Comparison of ENCODE assay signal across 24 mouse cellular contexts in genomic region chr9:23115540-23115939, GRCm38 (mm10).
A peak's percentile ranks its signal among the peaks of the same experiment; 100 is the strongest.
DNase-seq lines count a peak whose midpoint lies in the region; ATAC-seq lines count a peak whose summit lies in the region.
"Had no signal": no experiment of that assay in that cellular context is flagged by ENCODE, and none has a peak within 500 bp of the region (broad histone marks: within the 10 kb centered on the region; RNA-seq: fewer than 3 reads in every experiment).

No protein-coding gene starts in this region.

- WGBS in heart, embryonic 13.5 days: 57% methylated on average over 5 of the region's 5 CpGs

- no peak overlapping the region for H3K9ac ChIP-seq in heart, embryonic 13.5 days
- H3K9ac ChIP-seq: embryonic facial prominence, embryonic 13.5 days; forebrain, embryonic 13.5 days; hindbrain, embryonic 15.5 days; intestine, embryonic 15.5 days; midbrain, embryonic 12.5 days; neural tube, embryonic 15.5 days had no signal

- peak overlapping the region; percentile 37 for H3K27ac ChIP-seq in heart, embryonic 13.5 days (replicated peaks)
- H3K27ac ChIP-seq: embryonic facial prominence, embryonic 13.5 days; forebrain, embryonic 13.5 days; hindbrain, embryonic 15.5 days; intestine, embryonic 15.5 days; macrophage; midbrain, embryonic 12.5 days; neural tube, embryonic 15.5 days had no signal

- no peaks in the 10 kb centered on the region for H3K27me3 ChIP-seq in heart, embryonic 13.5 days (replicated peaks)
- H3K27me3 ChIP-seq: embryonic facial prominence, embryonic 13.5 days; forebrain, embryonic 13.5 days; hindbrain, embryonic 15.5 days; intestine, embryonic 15.5 days; midbrain, embryonic 12.5 days; neural tube, embryonic 15.5 days had no signal

- DNase-seq in heart, adult 9 months (ENCODE audit: low spot score in 2 of 2): no peak
- DNase-seq in ovary, postnatal 10 days (ENCODE audit: low spot score): no peak
- no peak for DNase-seq in cerebellum, postnatal 36 days
- DNase-seq in cerebellum, adult 11-12 months: no peak
- DNase-seq: cerebellum, adult 11 months; cerebellum, postnatal 14 days; embryo, embryonic 11 days; gastrocnemius, postnatal 36 days; heart, postnatal 4 days; kidney, adult 9 months; kidney, postnatal 14 days; layer of hippocampus, postnatal 36 days; spleen, adult 18-20 months had no signal

- no peak overlapping the region for H3K4me2 ChIP-seq in heart, embryonic 13.5 days
- H3K4me2 ChIP-seq: embryonic facial prominence, embryonic 13.5 days; forebrain, embryonic 13.5 days; hindbrain, embryonic 15.5 days; intestine, embryonic 15.5 days; midbrain, embryonic 12.5 days; neural tube, embryonic 15.5 days had no signal

- H3K4me1 ChIP-seq in heart, embryonic 13.5 days: peaks cover 26% of the 10 kb centered on the region
- H3K4me1 ChIP-seq: embryonic facial prominence, embryonic 13.5 days; forebrain, embryonic 13.5 days; hindbrain, embryonic 15.5 days; intestine, embryonic 15.5 days; midbrain, embryonic 12.5 days; neural tube, embryonic 15.5 days had no signal

- no peak for ATAC-seq in heart, embryonic 13.5 days (ENCODE audit: extremely low read depth, insufficient number of reproducible peaks, low FRiP score, low TSS enrichment)
- ATAC-seq in common myeloid progenitor, adult 5-6 weeks (replicated peaks; ENCODE audit: low read depth, poor library complexity, severe bottlenecking): peak; percentile 75
- 0 out of 2 replicates have a peak, but pooled peaks have one; percentile 34 for ATAC-seq in megakaryocyte-erythroid progenitor cell, adult 5-6 weeks (replicated peaks; ENCODE audit: low FRiP score, low TSS enrichment, poor library complexity, severe bottlenecking)
- ATAC-seq: forebrain, embryonic 13.5 days; intestine, embryonic 15.5 days had no signal

- no peaks in the 10 kb centered on the region for H3K36me3 ChIP-seq in heart, embryonic 13.5 days
- H3K36me3 ChIP-seq: embryonic facial prominence, embryonic 13.5 days; hindbrain, embryonic 15.5 days; intestine, embryonic 15.5 days; midbrain, embryonic 12.5 days; neural tube, embryonic 15.5 days had no signal

- H3K9me3 ChIP-seq in heart, embryonic 13.5 days: no peaks in the 10 kb centered on the region
- H3K9me3 ChIP-seq: embryonic facial prominence, embryonic 13.5 days; forebrain, embryonic 13.5 days; hindbrain, embryonic 15.5 days; intestine, embryonic 15.5 days; midbrain, embryonic 12.5 days; neural tube, embryonic 15.5 days had no signal

- H3K4me3 ChIP-seq in heart, embryonic 13.5 days: no peak overlapping the region
- H3K4me3 ChIP-seq: embryonic facial prominence, embryonic 13.5 days; erythroblast, embryonic 14.5 days; forebrain, embryonic 13.5 days; hindbrain, embryonic 15.5 days; intestine, embryonic 15.5 days; midbrain, embryonic 12.5 days; neural tube, embryonic 15.5 days had no signal
